Mouse (Mus musculus): ENCODE measurements around the gene Dhx16.

DNA sequence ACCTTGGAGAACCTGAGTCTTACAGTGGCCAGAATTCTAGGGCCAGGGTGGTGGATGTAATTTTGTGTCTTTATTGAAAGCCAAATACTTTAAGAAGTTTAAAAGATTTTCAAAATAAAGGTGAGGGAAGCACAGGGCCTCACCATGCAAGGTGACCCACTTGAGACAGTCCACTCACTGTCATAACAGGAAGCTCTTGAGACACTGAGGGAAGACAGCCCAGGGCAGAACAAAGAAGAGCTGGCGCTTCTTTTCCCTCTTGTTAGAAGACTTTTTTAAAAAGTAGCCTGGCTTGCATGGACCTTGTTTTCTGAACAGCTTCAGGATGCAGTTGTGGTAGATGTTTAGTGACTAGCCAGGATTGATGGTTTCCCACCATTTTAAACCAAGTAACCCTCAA lies 40.8 kb downstream of the Dhx16 start:
- TF ChIP-seq CTCF (IDR thresholded peaks at IDR 0.05; ENCODE audit: insufficient read depth, low read length) (no peak), POLR2A (IDR thresholded peaks at IDR 0.05; ENCODE audit: borderline replicate concordance, extremely low read depth, low read depth, low read length) (no peak)
